Mouse (Mus musculus) adrenal gland (tissue): Measurements from ENCODE around the gene Osbpl6.

Experiments used
- intact Hi-C: fragments of 180-260 bp; cut with DNase I; formaldehyde crosslinking; loops from one replicate; pipeline ENCODE4 v1.15.1; 2025
- long read RNA-seq, 2 experiments: library from polyadenylated mRNA; unstranded; transcript quantifications; one replicate each; pipeline ENCODE4 v2.0.0; 2020; ENCODE audit warnings: borderline replicate concordance in 1 of 2; ENCODE audit not compliant: insufficient replicate concordance in 1 of 2

The Osbpl6 gene
- long read RNA-seq, experiment 1, partial matches to known transcripts: 11 of 24 reads
- long read RNA-seq, experiment 1, other reads (novel, unspliced or antisense): 10 of 24 reads
- long read RNA-seq, experiment 2, transcript Osbpl6-207 (2 exons, 422 nt): major isoform, 6 of 44 reads
- long read RNA-seq, experiment 2, partial matches to known transcripts: 11 of 44 reads
- long read RNA-seq, experiment 2, other reads (novel, unspliced or antisense): 27 of 44 reads

GRCm38 (mm10) chr2:76406151-76406936 lies at the start of gene Osbpl6:
Gene Osbpl6 (plus strand): TSS chr2:76406508.
- intact Hi-C loops: loop anchor here (10.0 kb wide), 1 partner anchor 138 kb away; no protein-coding TSS in a partner anchor

- intact Hi-C loops: loop anchor here (10.0 kb wide), 1 partner anchor 105 kb away; no protein-coding TSS in a partner anchor
These were observed 46.1 kb upstream of the Osbpl6 start, which contains the start of gene Cyct for GRCm38 (mm10) chr2:76360226-76360625. Gene Cyct (minus strand): TSS chr2:76360450.

GRCm38 (mm10) chr2:76362111-76362510 lies 44.2 kb upstream of the Osbpl6 start:
- intact Hi-C loops: loop anchor here (10.0 kb wide), 1 partner anchor 107 kb away; no protein-coding TSS in a partner anchor

- intact Hi-C loops: loop anchor here (1.0 to 10.0 kb wide), 2 partner anchors 111 to 254 kb away; no protein-coding TSS in a partner anchor
These were observed 40.5 kb upstream of the Osbpl6 start for GRCm38 (mm10) chr2:76365811-76366210.

- intact Hi-C loops: loop anchor here (10.0 kb wide), 1 partner anchor 113 kb away; no protein-coding TSS in a partner anchor
These were observed 39.0 kb upstream of the Osbpl6 start for GRCm38 (mm10) chr2:76367188-76367922.

GRCm38 (mm10) chr2:76368861-76369660 lies 37.2 kb upstream of the Osbpl6 start:
- intact Hi-C loops: loop anchor here (10.0 kb wide), 1 partner anchor 114 kb away; no protein-coding TSS in a partner anchor

- intact Hi-C loops: loop anchor here (10.0 kb wide), 1 partner anchor 115 kb away; no protein-coding TSS in a partner anchor
These were observed 36.3 kb upstream of the Osbpl6 start, which contains the start of gene Rbm45 for GRCm38 (mm10) chr2:76369821-76370655. Gene Rbm45 (plus strand): TSS chr2:76369984.

GRCm38 (mm10) chr2:76370656-76370922 lies 35.7 kb upstream of the Osbpl6 start:
- intact Hi-C loops: no loop called here

GRCm38 (mm10) chr2:76372244-76372643 lies 34.1 kb upstream of the Osbpl6 start:
- intact Hi-C loops: no loop called here

- intact Hi-C loops: no loop called here
These were observed 31.6 kb upstream of the Osbpl6 start for GRCm38 (mm10) chr2:76374544-76375206.

- intact Hi-C loops: no loop called here
These were observed 27.7 kb upstream of the Osbpl6 start for GRCm38 (mm10) chr2:76378646-76379045.

GRCm38 (mm10) chr2:76386531-76386930 lies 19.8 kb upstream of the Osbpl6 start:
- intact Hi-C loops: no loop called here

- intact Hi-C loops: loop anchor here (10.0 kb wide), 1 partner anchor 145 kb away; no protein-coding TSS in a partner anchor
These were observed 6.1 kb upstream of the Osbpl6 start for GRCm38 (mm10) chr2:76400178-76400577.

GRCm38 (mm10) chr2:76405596-76406150 lies 635 bp upstream of the Osbpl6 start:
- intact Hi-C loops: loop anchor here (10.0 kb wide), 1 partner anchor 139 kb away; no protein-coding TSS in a partner anchor

GRCm38 (mm10) chr2:76406937-76407441 lies 681 bp downstream of the Osbpl6 start:
- intact Hi-C loops: loop anchor here (10.0 kb wide), 1 partner anchor 138 kb away; no protein-coding TSS in a partner anchor

- intact Hi-C loops: loop anchor here (10.0 kb wide), 1 partner anchor 135 kb away; no protein-coding TSS in a partner anchor
These were observed 3.2 kb downstream of the Osbpl6 start for GRCm38 (mm10) chr2:76409526-76409925.

- intact Hi-C loops: loop anchor here (10.0 kb wide), 1 partner anchor 135 kb away; no protein-coding TSS in a partner anchor
These were observed 3.7 kb downstream of the Osbpl6 start for GRCm38 (mm10) chr2:76409986-76410385.

- intact Hi-C loops: no loop called here
These were observed 6.6 kb downstream of the Osbpl6 start for GRCm38 (mm10) chr2:76412924-76413323.
